Mouse (Mus musculus) neutrophil, adult 65 days (primary cell): ENCODE measurements around the gene Shmt2. TPM values are rescaled to one million over a fixed set of nuclear protein-coding genes. Genes with fewer than 3 reads are reported as not detected.

ENCODE experiments used
- total RNA-seq: library from RNA; stranded (reverse); gene quantifications from 2 replicates; pipeline ENCODE4 v1.2.4, GENCODE M21; 2023

Shmt2 gene
- 15.5 and 16.0 TPM in 2 replicates for total RNA-seq

DNA sequence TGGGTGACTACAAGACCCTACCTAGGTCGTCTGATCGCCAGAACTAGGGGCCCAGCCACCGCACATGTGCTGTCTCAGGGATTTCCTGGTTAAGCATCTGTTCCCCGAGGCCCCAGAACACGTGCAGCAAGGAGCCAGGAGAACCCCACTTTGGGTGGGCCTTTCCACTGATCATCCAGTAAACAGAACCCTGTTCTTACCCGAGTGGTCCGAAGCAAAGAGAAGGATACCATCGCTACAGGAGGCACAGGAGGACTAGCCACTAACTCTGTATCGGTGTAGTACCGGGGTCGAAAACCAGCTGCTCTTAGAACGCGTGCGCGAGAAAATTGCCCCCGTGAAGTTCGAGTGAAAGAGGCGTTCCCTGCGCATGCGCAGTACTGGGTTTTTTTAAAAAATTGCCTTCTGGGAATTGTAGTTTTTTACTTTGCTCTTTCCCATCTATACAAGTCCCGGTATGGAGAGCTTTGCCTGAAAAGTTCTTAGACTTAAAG is at the start of gene Shmt2:
Gene Shmt2 (minus strand): TSS at position 357 of the 494 bp plus-strand sequence.

DNA sequence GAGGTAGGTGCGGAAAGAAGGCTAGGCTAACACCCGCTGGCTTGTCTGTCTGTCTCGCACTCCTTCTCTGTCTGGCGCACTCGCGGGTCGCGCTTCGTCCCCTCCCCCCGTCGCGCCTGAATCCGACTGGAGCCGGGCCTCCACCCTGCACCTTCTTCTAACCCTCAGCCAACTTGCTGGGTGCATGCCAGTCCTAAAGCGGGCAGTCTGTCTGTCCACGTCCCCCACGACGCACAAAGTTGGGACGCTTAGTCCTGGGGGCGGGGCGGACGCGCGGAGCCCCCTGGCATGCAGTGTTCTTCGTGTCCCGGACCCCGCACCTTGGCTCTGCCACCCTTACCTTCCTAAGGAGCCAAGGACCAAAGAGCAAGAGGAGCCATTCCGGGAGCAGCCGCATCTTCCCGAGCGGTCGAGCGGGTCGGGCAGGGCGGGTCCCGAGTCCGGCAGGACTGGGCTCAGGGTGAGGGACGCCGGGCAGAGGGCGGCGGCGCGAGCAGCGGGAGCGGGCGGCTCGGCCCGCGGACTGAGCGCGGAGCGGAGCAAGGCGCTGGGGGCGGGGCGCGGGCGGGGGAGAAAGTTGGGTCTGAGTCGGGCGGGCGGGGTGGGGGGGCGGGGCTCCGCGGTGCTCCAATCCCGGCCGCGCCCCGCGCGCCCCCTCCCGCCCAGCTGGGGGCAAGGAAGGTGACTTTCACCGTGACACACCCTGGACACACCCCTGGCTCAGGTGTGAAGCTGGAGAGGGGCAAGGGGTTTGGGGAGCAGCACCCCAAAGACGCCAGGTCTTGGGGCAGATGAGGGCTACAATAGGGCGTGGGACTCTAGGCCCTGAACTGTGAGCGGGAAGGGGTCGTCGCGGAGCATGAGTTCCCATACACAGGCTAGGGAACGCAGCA is 12.0 kb upstream of the Shmt2 start, which contains the start of gene Nxph4:
Gene Nxph4 (minus strand): TSS at position 524 of the 893 bp plus-strand sequence.

DNA sequence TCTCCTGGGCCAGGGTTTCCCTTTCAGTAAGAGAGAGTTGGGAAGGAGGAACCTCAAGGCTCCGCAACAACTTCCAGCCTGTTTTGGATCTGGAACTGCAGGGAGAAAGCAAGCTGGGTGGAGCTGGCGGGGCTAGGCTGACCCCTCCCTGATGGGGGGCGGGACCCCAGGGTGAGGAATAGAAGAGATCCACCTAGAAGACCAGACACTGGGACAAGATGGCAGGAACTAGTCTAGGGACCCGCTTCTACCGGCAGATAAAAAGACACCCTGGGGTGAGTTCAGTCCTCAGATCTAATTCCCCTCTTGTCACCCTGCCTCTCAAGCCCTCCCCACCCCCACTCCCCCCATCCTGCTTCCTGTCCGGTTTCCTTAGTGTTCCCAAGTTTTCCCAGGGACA is 7.5 kb downstream of the Shmt2 start, which contains the start of gene Ndufa4l2:
Gene Ndufa4l2 (plus strand): TSS at position 204 of the 400 bp plus-strand sequence.

DNA sequence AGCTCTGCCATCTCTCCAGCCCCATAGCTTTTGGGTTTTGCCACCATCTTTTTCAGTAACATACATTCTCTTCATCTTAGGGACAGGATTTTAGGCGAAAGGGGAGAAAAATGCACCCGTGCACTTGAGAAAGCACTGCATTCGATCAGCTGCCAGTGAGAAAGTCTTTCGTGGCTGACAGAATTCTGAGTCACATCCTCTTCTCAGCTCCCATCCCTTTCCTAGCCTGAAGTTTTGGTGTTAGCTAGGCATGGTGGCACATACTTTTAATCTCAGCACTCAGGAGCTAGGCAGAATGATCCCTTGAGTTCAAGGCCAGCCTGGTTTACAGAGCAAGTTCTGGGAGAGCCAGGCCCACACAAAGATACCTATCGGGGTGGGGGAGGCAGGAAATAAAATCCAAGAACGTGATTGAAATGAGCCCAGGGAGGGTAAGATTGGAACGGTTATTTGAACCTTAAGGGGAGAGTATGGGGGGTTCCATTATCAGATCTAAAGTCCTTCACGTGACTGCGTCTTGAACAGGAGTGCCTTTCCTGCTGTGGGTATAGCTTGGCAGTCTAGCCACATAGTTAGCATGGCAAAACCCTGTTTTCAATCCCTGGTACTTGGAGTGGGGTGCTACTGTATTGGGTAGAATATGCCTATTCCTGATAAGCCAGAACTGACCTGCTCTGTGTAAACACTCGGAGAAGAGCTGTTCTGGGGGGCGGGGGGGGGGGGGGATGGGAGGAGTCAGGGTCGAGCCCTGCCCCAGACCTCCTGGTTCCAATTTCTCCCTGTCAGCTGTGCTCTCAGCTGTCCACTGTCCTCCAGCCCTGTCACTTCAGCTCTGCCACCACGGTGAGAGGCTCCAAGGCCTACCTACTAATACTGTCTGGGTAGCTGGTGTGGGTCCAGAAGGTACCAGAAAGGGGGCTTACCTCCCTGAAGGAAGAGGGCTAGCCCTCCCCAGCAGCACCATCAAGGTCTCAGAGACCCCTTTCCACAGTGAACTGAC is 21.1 kb downstream of the Shmt2 start, which contains the start of gene Stac3:
Gene Stac3 (plus strand): TSS at position 793 of the 1,000 bp plus-strand sequence.

Other genes with a start within 250 kb of the Shmt2 start
- 168 and 220 TPM in 2 replicates for gene Mbd6, start 233.4 kb downstream of the Shmt2 start, total RNA-seq
- 36.6 and 41.9 TPM in 2 replicates for gene Mars, start 210.7 kb downstream of the Shmt2 start, total RNA-seq
- 251 and 319 TPM in 2 replicates for gene Arhgap9, start 200.5 kb downstream of the Shmt2 start, total RNA-seq
- gene Gli1, start 180.5 kb downstream of the Shmt2 start, total RNA-seq = not detected in 2 replicates
- not detected in 2 replicates for gene Inhbe, start 168.0 kb downstream of the Shmt2 start, total RNA-seq
- gene Inhbc, start 152.0 kb downstream of the Shmt2 start, total RNA-seq = not detected in 2 replicates
- 101 and 111 TPM in 2 replicates for gene R3hdm2, start 142.1 kb downstream of the Shmt2 start, total RNA-seq
- 1.8 and 2.8 TPM in 2 replicates for gene Stac3, start 20.8 kb downstream of the Shmt2 start, total RNA-seq
- gene Ndufa4l2, start 7.5 kb downstream of the Shmt2 start, total RNA-seq = not detected in 2 replicates
- gene Nxph4, start 12.1 kb upstream of the Shmt2 start, total RNA-seq = not detected in 2 replicates
- 69.7 and 86.2 TPM in 2 replicates for gene Lrp1, start 98.7 kb upstream of the Shmt2 start, total RNA-seq
- gene Stat6, start 120.5 kb upstream of the Shmt2 start, total RNA-seq = 215 and 257 TPM in 2 replicates
- 6.7 and 9.6 TPM in 2 replicates for gene Nemp1, start 144.5 kb upstream of the Shmt2 start, total RNA-seq
- 0.77 and 1.3 TPM in 2 replicates for gene Nab2, start 146.1 kb upstream of the Shmt2 start, total RNA-seq
- 0.23 and 0.35 TPM in 2 replicates for gene Myo1a, start 182.7 kb upstream of the Shmt2 start, total RNA-seq
- not detected in 2 replicates for gene Tac2, start 202.0 kb upstream of the Shmt2 start, total RNA-seq
- 19.9 and 30.2 TPM in 2 replicates for gene Zbtb39, start 217.1 kb upstream of the Shmt2 start, total RNA-seq
- gene Gpr182, start 229.3 kb upstream of the Shmt2 start, total RNA-seq = 0.16 and 0.19 TPM in 2 replicates
- 0.18 and 0.44 TPM in 2 replicates for gene Rdh1, start 237.3 kb upstream of the Shmt2 start, total RNA-seq
- 0.25 TPM in 1 of 2 replicates, not detected in the other for gene Rdh16f1, start 237.3 kb upstream of the Shmt2 start, total RNA-seq